Mouse (Mus musculus): ENCODE results near the gene Hacd2.

The Hacd2 gene

DNA sequence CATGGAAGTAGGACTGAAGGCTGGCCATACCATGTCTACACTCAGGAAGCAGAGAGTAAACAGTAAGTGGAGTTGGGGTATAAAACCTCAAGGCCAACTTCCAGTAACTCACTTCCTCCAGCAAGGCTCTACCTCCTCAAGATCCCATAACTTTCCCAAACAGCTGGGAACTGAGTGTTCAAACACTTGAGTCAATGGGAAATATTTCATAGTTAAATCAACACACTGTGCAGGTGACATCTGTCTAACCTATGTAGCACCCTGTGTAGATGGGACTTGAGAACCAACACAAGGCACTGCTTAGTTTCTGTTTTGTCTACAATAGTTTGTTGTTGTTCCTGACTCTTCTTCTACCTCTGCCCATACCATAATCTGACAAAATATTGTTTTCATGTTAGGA, 13.8 kb upstream of the Hacd2 start:
- DNase-seq = no peak

DNA sequence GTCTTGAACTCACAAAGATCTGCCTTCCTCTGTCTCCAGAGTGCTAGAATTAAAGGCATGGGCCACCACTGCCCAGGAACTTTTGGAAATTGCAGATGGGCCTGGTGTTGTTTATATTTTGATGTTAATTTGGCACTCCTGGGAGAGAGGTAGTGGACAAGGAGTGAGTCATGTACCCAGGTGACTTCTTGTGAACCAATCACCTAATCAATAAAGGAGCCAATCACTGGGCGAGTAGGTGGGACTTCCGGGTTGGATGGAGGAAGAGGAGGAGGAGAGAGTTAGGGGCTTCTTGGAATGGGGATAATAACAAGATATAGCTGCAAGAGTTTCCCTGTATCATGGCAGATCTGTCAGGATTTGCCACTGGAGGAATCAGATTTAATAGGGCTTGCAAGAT, 8.7 kb upstream of the Hacd2 start:
- no peak for DNase-seq

DNA sequence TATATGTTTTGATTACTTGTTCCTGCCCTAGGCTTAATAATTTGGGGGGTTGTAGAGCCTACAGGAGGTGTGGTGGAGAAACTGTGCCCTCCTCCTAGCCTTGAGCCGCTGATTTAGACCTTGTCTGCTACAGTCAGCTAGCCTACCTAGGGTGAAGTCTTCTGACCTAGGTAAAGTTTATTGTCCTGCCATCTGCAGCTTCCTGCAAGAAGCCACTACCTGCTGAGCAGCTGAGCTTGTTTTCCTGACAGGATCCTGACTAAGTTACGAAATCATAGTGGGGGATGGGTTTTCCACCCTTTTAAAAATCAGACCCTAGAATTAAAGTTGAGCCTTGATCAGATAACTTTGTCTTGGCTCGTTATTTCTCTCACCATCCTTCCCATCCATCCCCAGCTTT, 5.7 kb upstream of the Hacd2 start:
- no peak for DNase-seq

DNA sequence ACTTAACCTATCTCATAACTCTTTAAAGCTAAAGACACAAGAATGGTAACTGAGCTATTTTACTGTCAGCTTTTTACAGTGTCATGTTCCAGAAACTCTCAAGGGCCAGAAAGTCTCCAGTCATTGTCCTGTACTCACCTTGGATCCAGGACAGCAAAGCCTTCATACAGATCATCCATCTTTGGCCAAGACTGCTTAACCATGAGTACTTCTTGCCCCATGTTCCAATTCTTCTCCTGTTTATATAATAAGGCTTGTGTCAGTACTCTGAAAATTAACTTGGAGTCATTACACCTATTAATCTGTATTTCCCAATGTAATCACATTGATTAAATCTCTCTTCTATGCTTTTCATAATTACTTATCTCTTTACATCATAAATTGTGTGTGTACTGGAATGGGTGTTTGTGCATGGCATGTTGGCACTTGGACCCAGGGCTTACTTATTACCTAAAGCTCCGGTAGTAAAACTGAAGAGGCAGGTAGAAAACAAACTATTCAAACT, 3.7 kb upstream of the Hacd2 start:
- no peak for DNase-seq

DNA sequence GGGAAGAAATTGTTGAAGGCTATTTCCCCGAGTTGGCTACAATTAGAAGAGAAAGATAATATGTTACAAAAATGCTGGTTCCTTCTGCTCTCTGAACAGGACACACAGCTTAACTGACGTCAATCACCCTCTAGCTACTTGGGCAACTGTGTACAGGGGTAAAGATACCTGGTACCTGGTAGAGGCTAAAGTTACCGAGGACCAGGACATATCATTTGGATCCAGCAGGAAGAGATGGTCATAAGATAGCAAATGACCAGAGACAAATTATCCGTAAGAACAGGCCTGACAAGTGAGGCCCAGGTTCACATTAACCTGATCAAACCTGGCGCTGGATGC, 356 bp upstream of the Hacd2 start:
- DNase-seq = no peak

DNA sequence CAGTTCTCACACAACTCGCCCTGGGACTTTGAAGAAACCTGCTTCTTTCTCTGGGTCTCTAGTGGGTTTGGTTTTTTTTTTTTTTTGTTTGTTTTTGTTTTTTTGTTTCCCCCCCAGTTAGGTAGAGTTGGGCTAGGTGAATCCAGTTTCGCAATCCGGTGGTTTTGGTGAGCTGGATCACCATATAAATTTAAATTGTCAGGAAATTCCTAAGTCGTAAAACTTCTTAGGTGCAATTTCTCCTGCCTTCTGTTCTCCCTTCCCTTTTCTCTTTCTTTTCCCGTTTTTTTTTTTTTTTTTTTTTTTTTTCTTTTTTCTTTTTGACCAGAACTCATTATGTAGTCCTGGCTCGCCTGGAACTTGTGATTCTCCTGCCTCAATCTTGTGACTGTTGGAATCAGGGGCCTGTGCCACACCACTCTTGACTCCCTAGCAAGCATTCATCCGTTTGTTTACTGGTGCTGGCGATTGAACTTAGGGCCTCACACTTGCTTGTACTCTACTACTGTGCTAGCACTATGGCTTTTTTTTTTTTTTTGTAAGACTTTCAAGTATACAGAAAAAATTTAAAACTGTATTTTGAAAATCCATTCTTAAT, 1.0 kb downstream of the Hacd2 start:
- no peak for DNase-seq

DNA sequence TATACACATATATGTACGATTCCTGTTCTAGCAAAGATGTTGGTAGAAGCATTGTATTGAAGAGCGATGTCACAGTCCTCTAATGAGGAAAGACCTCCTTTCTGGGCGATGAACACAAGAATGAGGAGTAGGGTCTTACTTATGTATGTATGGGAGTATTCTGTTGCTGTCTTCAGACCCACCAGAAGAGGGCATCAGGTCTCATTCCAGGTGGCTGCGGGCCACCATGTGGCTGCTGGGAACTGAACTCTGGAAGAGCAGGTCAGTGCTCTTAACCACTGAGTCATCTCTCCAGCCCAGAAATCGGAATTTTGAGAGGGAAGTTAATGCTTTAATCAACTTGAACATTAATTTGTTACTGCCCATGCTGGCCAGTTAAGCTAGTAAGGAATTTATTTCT, 2.1 kb downstream of the Hacd2 start:
- no peak for DNase-seq

DNA sequence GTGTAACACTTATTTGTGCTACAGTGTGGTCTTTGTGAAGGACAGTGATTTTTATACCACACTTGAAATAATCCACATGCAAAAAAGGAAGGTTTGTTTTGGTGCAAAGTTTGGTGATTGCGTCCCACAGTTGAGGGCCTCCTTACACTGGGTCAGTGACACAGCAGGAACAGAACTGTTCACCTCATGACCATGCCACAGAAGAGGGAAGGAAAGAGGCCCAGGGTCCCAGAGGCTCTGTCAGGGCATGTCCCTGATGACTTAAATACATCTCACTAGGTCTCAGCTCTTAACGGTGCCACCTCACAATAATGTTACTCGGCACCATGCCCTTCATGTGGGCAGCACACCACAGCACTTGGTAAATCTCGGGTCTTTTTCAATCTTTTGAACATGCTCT, 3.1 kb downstream of the Hacd2 start:
- no peak for DNase-seq

DNA sequence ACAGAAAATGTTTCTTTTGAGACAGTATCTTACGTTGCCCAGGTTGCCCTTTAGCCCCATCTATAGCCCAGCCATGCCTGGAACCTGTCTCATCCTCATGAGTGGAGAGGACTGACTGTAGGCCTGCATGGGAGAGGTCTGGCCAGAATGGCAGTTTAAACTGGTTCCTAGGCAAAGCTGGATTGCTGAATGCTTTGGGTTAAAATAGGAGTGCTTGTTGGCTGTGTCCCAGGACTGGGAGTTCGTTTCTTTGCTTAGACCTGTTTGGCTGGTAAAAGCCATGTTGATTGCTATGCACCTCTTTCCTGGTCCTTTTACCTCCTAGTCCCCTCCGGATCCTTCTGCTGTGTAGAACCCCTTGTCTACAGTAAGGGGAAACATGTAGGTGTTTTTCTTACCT, 11.0 kb downstream of the Hacd2 start:
- no peak for DNase-seq

DNA sequence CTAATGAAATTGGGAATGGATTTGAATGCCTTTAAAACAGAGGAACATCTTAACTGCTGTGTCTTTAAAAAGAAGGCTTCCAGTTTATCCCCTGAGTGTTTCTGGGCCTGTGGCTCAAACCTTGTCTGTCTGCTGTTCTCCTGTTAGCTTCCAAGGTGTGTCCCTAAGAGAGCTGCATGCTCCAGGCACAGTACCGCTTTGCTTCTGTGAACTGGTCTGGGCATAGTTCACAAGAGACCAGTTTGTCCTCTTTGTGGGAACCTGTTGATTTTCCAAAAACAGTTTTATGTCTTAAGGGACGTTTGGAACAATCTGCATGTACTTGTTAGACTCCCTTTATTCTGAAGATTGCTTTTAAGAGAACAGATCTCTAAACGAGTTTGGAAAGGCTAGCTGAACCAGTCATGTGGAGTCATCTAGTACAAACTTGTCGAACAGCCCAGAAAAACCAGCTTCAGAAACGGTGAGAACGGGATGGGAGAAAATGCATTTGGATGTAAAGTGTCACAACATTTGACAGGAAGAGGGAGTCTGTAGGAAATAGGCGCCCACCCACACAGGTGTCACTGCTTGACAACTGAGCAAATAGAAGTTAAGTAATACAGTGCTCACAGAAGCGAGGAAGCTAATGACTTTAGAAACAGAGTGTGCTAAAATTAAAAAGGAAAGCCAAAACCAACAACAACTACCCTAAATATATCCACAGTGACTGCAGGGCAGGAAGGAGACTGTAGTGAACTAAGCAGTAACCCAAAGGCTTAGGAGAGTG, 11.8 kb downstream of the Hacd2 start:
- no peak for DNase-seq

DNA sequence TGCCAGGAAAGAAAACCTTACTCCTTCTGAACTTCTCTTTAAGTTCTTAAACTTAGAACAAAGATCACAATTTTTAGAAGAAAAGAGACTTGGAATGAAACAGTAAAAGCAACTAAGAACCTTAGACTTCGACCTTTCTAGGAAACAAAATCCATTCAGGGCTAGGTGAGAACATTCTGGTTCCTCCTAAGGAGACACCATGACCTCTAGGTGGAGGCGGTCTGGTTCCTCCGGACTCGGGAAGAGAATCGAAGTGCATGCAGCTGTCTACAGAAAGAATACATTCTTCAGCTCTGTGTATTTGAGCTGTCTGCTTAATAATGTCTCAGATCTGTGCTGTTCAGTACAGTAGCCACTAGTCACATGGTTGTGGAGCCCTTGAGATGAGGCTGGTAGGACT, 12.7 kb downstream of the Hacd2 start:
- no peak for DNase-seq

DNA sequence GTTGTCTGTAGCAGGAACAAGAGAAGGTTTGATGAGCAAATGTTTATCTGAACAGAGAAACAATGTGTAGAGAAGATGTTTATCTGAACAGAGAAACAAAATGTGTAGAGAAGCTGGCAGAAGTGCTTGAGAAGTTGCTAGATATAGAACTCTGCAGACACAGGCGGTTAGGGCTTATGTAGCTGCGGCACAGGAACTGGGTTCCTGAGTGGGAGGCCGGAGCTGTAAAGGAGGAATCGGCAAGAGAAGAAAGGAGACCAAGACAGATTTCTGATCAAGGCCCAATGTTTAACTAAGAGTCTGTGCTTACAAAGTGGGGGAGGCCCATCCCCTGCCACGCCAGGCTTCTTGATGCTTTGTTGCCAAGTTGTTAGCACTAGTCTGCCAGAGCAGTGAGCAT, 14.5 kb downstream of the Hacd2 start:
- no peak for DNase-seq

DNA sequence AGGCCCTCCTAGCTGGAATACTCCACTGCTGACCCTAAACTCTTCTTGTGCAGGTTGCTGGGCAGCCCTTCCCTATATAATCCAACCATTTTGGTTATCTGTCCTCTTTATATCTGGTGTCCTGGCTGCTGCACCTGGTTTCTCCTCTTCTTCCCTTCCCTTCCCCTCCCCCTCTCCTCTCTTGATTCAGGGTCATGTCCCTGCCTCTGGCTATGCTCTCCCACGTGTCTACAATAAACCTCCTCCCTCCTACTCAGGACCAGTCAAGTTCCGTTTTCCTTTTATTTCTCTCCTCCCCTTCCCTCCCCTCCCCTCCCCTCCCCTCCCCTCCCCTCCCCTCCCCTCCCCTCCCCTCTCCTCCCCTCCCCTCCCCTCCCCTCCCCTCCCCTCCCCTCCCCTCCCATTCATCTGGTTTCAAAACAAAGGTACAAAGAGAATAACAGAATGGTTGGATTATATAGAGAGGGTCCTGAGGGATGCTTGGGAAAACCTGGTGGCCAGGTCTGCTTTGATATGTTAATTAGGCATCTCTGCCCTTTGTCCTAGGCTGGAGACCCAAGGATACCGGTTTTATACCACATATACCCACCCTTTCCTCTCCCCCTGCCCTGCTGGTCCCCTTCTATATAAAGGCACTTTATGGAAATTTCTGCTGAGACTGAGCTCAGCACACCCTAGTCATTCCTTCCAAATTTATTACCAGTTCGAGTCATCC, 16.3 kb downstream of the Hacd2 start:
- DNase-seq = no peak

DNA sequence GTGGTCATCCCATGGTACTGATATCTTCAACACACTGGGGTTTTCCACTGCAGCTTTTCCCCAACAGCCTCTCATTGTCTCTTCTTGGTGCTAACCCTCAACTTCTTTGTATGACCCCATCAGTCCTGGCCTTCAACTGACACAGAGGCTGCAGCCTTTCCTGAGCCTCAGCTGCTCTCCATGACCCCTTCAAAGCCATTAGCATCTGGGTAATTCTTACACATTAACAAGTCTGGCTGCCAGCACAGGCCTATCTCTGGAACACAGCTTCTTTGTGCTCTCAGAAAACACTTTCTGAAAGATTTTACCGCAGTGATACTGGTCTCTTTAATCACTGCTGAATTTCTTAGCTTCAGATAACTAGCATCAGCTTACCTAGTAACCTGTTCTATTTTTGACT, 17.9 kb downstream of the Hacd2 start:
- no peak for DNase-seq

DNA sequence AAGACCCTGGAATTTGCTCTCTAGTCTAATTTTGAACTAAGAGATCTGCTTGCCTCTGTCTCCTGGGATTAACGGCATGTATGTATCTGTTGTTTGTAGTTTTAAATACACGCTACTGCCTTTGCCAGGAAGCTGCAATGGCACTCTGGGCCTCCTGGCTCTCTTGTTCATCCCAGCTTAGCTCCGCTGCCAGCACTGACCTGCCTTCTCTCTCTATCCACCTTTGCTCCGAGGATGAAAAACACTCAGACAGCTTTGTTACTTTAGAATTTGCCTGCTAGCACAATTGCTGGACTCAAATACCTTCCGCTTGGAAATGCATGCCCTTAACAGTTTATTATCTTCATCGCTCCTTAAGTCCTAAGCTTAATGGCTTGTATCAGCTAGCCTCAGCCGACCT, 18.8 kb downstream of the Hacd2 start:
- no peak for DNase-seq

DNA sequence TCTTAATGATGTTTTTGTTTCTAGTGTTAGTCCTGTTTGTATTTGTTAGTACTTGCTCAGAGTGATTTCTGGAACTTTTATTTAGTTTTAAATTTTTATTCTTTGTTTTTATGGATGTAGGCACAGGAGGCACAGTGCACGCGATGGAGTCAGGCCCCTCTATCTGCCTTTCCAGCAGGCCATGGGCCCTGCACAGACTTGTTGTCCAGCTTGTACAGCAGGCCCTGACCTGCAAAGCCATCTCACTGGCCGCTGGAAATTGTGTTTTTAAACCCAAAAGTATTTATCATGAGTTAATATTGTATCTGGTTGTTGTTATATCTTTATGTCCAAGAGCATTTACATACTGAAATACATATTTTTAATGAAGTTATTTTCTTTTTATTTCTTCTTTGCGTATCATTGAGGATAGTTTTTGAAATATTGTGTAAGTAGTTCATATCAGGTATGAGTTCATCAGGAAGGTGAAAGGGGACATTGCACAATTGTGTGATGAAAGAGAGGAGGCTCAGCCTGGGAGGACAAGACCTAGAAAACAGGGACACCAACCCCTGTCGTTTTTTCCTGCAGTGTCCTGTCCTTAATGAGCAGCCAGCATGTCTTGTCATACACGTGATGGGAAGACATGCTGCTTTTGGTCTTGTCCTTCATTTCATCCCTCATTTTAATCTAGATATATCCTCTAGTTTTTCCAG, 24.0 kb downstream of the Hacd2 start:
- no peak for DNase-seq

DNA sequence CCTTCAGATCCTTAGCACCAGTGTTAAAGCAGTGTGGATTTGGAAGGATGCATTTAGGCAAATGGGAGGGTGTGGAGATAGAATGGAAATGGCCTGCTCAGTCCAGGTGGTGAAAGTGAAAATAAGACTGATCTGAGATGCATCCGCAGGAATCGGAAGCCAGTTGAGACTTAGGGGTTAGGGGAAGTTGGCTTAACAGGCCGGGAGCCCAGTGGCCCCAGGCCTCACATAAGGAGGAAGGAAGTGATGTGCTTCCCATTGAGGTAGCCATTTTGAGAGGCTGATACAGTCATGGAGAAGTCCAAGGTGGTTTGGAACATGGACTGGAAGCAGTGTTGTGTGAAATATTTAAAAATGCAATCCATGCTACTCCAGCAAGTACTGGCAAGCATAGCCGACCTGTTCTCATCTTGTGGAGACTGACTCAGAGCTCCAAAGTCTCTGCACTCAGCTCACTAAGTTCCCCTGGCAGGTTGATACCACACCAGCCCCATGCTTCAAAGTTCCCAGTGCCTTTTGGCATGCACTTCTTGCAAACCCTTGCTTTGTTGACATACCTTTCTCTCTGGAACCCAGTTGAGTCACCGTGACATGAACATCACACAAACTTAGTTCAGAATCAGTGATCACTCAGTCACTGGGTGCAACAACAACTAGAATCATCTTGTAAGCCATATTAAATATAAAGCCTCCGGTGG, 25.2 kb downstream of the Hacd2 start:
- no peak for DNase-seq

DNA sequence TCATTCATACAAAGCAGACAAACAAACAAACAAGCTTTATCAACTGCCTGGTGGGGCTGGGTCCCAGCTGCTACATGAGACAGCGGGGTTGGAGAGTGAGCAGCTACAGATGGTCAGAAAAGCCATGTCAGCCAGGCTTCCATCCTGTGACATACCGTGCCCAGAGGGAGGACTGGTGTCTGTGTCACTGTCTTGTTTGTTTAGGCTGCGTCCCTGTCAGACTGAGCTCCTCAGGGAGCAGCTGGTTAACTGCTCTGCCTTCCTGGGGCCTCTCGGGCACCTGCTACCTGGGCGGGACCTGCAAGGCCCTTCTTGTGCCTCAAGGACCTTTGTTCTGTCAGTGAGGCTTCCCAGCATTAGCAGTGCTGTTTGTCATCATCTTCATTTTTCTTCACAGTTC, 28.8 kb downstream of the Hacd2 start:
- DNase-seq = peak; percentile 20

DNA sequence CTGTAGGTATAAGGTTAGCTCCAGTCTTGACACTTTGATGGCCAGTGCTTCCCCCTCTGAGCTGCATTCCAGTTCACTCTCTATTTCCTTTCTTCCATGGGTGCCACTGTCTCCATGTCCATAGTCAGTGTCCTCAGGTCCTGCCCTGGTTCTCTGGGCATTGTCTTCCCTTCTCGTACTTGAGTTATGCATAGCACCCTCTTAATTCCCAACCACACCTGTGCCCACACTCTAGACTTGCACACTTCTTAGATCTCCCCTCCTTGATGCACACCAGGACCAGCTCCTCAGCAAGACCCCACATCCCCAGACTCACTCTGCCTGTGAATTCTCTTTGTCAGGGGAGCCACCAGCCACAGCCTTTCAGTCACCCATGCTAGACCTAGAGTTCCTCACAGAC, 30.0 kb downstream of the Hacd2 start:
- no peak for DNase-seq

DNA sequence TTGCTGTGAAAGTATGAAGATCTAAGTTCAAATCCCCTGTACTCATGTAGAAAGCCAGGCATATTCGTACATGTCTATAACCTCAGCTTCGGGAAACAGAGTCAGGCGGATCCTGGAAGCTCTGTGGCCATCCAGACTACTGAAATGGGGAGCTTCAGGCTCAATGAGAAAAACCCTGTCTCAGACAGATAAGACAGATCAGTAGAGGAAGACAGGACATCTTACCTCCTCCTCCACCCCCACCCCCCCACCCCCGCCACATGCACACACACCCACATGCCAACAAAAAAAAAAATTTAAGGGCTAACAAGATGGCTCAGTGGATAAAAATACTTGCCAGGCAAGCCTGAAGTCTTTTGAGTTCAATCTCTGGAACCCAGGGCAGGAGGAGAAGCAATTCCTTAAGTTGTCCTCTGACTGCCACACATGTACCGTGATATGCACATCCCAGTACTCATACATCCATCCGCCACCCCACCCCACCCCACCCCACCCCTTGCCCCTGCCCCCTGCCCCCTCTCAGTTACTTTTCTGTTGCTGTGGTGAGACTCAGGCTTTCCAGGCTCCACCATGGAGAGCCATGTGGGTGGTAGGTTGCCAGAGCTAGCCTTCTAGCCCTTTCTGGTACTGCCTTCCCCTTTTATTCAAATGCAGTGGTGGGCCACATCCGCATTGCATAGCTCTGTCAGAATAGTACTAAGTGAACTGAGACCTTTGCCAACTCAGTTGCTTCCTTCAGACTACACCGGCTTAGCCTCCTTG, 32.4 kb downstream of the Hacd2 start:
- no peak for DNase-seq

DNA sequence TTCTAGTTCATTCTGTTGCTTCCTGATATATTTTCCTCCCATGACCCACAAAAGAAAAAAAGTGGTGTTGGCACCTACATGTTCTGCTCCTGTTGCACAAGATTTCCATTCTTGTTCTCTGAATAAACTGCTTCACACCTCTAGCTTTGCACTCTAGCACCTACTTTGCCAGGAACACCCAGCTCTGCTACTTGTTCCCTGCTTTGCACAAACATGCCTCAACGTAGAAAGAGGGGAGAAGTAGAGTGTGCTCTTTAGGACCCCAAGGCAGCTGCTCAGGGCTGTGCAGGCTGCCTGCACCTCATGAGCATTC, 32.9 kb downstream of the Hacd2 start:
- no peak for DNase-seq

DNA sequence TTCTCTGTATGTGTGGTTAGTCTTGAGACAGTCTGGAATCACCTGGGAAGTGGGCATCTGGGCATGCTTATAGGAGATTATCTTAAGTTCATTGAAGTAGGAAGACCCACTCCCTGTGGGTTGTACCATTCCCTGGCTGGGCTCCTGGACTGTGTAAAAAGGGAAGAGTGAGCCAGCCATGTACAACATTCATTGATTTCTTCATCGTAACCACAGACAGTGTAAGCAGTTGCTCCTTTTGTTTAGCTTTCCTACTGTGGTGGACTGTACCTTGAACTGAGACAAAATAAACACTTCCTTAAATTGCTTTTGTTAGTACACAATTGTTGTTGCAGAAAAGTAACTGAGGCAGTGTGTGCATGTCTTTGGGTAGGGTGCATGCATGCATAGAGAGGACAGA, 33.6 kb downstream of the Hacd2 start:
- DNase-seq = no peak

DNA sequence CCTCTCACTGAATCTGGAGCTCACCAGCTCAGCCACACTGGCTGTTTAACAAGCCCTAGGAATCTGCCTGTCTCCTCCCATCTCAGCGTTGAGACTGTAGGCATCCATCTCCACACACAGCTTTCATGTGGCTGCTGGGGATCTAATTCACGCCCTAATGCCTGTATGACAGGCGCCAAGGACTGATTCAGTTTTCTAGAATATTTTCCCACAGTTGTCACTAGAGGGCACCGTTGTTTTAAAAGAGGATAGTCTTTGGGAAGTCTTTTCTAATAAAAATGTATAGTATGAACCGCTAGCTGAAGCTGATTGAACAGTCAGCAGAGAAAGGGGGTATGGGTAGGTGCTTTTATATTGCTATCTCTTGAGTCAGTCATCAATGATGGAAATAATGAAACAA, 34.1 kb downstream of the Hacd2 start:
- peak; percentile 14 for DNase-seq
